Mouse (Mus musculus) small intestine, adult 2 months (tissue): Measurements from ENCODE around the gene Creb5.

Experiments
- CTCF ChIP-seq: fragments of 200-500 bp; IDR thresholded peaks from 2 replicates; pipeline ENCODE4 v1.5.1; 2012; ENCODE audit warnings: low read depth, mild to moderate bottlenecking, control low read depth, inconsistent platforms, low read length, moderate library complexity, mixed read lengths; ENCODE audit not compliant: insufficient replicate concordance, insufficient read length; ENCODE audit errors: extremely low read depth
- POLR2A ChIP-seq: fragments of 200-500 bp; IDR thresholded peaks from 2 replicates; pipeline ENCODE4 v1.6.1; 2012; ENCODE audit warnings: low read depth, mild to moderate bottlenecking, control low read depth, inconsistent platforms, low read length, moderate library complexity

- TF ChIP-seq CTCF (no peak), POLR2A (no peak)
Measured at GRCm38 (mm10) chr6:53491331-53491730, 204.3 kb downstream of the Creb5 start.
